Mouse (Mus musculus): ENCODE measurements around the gene Satb2. TPM values are rescaled to one million over a fixed set of nuclear protein-coding genes. Genes with fewer than 3 reads are reported as not detected.
A peak's percentile ranks its signal among the peaks of the same experiment; 100 is the strongest.

Gene Satb2
- total and polyA plus RNA-seq, 3 experiments, result 2.0 to 3.9 (median 2.1) TPM

DNA sequence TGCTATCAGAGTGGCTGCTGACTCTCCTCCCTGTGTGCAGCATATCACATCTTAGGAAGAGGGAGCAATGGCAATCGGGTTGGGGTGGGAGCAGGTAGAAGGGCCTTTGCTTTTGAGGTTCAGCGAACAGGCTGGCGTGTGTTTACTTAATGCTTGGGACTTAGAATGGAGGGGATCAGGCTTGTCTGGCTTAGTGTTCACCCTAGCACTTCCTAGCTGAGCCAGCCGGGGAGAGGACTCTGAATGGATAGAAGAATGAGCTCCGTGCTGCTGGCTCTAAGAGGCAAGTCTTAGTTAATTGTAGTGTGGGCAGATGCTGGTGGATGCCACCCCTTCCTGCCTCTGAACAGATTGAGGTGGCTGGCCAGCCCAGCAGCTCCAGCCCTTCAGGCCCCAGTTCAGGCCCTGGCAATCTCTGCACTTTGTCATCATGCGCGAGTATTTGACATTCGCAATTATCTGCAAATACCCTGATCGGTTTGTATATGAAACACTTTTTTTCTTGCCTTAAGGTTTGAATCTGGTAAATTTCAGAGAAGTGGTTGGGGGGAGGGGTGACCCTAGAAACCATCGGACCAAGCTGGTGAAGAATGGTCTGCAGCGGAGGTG is 3.6 kb upstream of the Satb2 start:
- TF ChIP-seq MYC (IDR thresholded peaks at IDR 0.05; ENCODE audit: low read depth, low read length) (no peak), IRF4 (IDR thresholded peaks at IDR 0.05; ENCODE audit: low read depth, low read length) (no peak), ZMIZ1 (IDR thresholded peaks at IDR 0.05; ENCODE audit: low read depth, low read length) (no peak), NRF1 (IDR thresholded peaks at IDR 0.05; ENCODE audit: low read depth, low read length) (no peak), POLR2A (IDR thresholded peaks at IDR 0.05; ENCODE audit: low read depth, low read length) (no peak), MAFK (IDR thresholded peaks at IDR 0.05; ENCODE audit: insufficient replicate concordance, low read length) (no peak), PAX5 (IDR thresholded peaks at IDR 0.05; ENCODE audit: low read length) (no peak), SMC3 (IDR thresholded peaks at IDR 0.05; ENCODE audit: low read depth, low read length) (no peak), NELFE (IDR thresholded peaks at IDR 0.05; ENCODE audit: low read depth, low read length) (no peak), CTCF (conservative IDR thresholded peaks at IDR 0.05 in 1 of 2, IDR thresholded peaks at IDR 0.05 in 1 of 2; ENCODE audit: low read depth in 2 of 2, low read length in 2 of 2) (no peak), CHD1 (IDR thresholded peaks at IDR 0.05; ENCODE audit: low read depth, low read length) (no peak), JUN (IDR thresholded peaks at IDR 0.05; ENCODE audit: insufficient read depth, low read depth, low read length) (no peak), POLR2AphosphoS2 (IDR thresholded peaks at IDR 0.05; ENCODE audit: low read depth, low read length) (no peak), KAT2A (IDR thresholded peaks at IDR 0.05; ENCODE audit: insufficient replicate concordance, low read length) (no peak)
- dilution Hi-C loops (cut with MboI; ENCODE audit: extremely low pct_ligation_motif_present, extremely low pct_unique_long_range_greater_than_20kb, low sequenced_read_pairs), result no loop called here
- Histone ChIP-seq H3K4me1 (ENCODE audit: control insufficient read depth in 1 of 2, insufficient read depth in 2 of 2) (no peaks in the 10 kb centered on the region), H3K9ac (ENCODE audit: insufficient read depth, low read depth) (no peak overlapping the region), H3K27me3 (replicated peaks) (no peaks in the 10 kb centered on the region), H3K36me3 (replicated peaks in 1 of 2; ENCODE audit: control insufficient read depth in 1 of 2, insufficient read depth in 1 of 2, low read length in 1 of 2) (no peaks in the 10 kb centered on the region), H3K27ac (ENCODE audit: insufficient read depth, low read depth) (no peak overlapping the region), H3K79me2 (replicated peaks; ENCODE audit: control insufficient read depth, extremely low read depth, insufficient read depth, poor library complexity, severe bottlenecking) (no peaks in the 10 kb centered on the region), H3K4me2 (ENCODE audit: insufficient read depth, low read depth, poor library complexity, severe bottlenecking) (no peak overlapping the region), H3K9me3 (replicated peaks; ENCODE audit: low read length) (no peaks in the 10 kb centered on the region), H3K4me3 (replicated peaks in 1 of 3; ENCODE audit: low read depth in 2 of 3, low read length in 2 of 3, poor library complexity in 1 of 3) (no peak overlapping the region)
- no peak for DNase-seq (ENCODE audit: extremely low read depth)
- in situ Hi-C loops (cut with MboI; ENCODE audit: low pct_ligation_motif_present, low pct_unique_long_range_greater_than_20kb, low sequenced_read_pairs), result loop anchor here (25.0 kb wide), 2 partner anchors 420 to 1095 kb away; no protein-coding TSS in a partner anchor

DNA sequence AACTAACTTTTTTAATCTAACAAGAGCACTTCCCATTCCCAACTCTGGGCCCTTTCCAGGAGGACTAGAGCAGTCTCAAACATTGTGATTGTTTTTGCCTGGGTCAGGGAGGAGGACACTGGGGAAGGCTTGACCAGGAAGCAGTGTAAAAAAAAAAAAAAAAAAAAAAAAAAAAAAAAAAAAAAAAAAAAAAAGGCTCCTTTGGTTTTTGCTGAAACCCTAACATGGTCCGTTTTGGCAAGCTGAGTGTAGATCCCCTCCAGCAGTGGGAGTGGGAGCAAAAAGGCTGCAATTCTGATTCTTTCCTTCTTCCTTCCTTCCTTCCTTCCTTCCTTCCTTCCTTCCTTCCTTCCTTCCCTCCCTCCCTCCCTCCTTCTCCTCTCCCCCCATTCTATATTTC is 3.1 kb upstream of the Satb2 start:
- Histone ChIP-seq H3K9me3 (replicated peaks; ENCODE audit: low read length) (no peaks in the 10 kb centered on the region), H3K9ac (ENCODE audit: insufficient read depth, low read depth) (no peak overlapping the region), H3K4me2 (ENCODE audit: insufficient read depth, low read depth, poor library complexity, severe bottlenecking) (no peak overlapping the region), H3K36me3 (replicated peaks in 1 of 2; ENCODE audit: control insufficient read depth in 1 of 2, insufficient read depth in 1 of 2, low read length in 1 of 2) (no peaks in the 10 kb centered on the region), H3K27me3 (replicated peaks) (no peaks in the 10 kb centered on the region), H3K27ac (ENCODE audit: insufficient read depth, low read depth) (no peak overlapping the region), H3K79me2 (replicated peaks; ENCODE audit: control insufficient read depth, extremely low read depth, insufficient read depth, poor library complexity, severe bottlenecking) (no peaks in the 10 kb centered on the region), H3K4me3 (replicated peaks in 1 of 3; ENCODE audit: low read depth in 2 of 3, low read length in 2 of 3, poor library complexity in 1 of 3) (no peak overlapping the region), H3K4me1 (ENCODE audit: control insufficient read depth in 1 of 2, insufficient read depth in 2 of 2) (0 out of 4 replicates have a peak, but pooled peaks cover 0 to under 1% of the 10 kb centered on the region in 2 experiments)
- DNase-seq (ENCODE audit: extremely low read depth), result no peak
- TF ChIP-seq ZKSCAN1 (IDR thresholded peaks at IDR 0.05; ENCODE audit: borderline replicate concordance, low read depth, low read length) (no peak), ZNF384 (IDR thresholded peaks at IDR 0.05; ENCODE audit: low read depth, low read length) (peak; percentile 78)
- in situ Hi-C loops (cut with MboI; ENCODE audit: low pct_ligation_motif_present, low pct_unique_long_range_greater_than_20kb, low sequenced_read_pairs), result loop anchor here (25.0 kb wide), 2 partner anchors 419 to 1094 kb away; no protein-coding TSS in a partner anchor
- dilution Hi-C loops (cut with MboI; ENCODE audit: extremely low pct_ligation_motif_present, extremely low pct_unique_long_range_greater_than_20kb, low sequenced_read_pairs), result no loop called here

All from CH12.LX (cell line).